Mouse (Mus musculus) forebrain, embryonic 16.5 days (tissue): ENCODE results near the gene Nav2. TPM values are rescaled to one million over a fixed set of nuclear protein-coding genes. Genes with fewer than 3 reads are reported as not detected.
A peak's percentile ranks its signal among the peaks of the same experiment; 100 is the strongest.

Experiments
- ATAC-seq: fragments of 200-750 bp; cut with Nextera tagmentation; 2 replicates; pipeline ENCODE4 v1.8.0; 2017; ENCODE audit warnings: mild to moderate bottlenecking, moderate library complexity
- H3K27ac ChIP-seq: fragments of 300-500 bp; sonication (generic); 2 replicates; pipeline ENCODE4 v1.5.1; 2014; ENCODE audit warnings: low read length, control low read depth
- H3K27me3 ChIP-seq: fragments of 300-500 bp; sonication (generic); replicated peaks from 2 replicates; pipeline ENCODE4 v1.6.1; 2014; ENCODE audit warnings: low read length; ENCODE audit not compliant: control insufficient read depth, insufficient read depth
- H3K36me3 ChIP-seq: fragments of 300-500 bp; sonication (generic); 2 replicates; pipeline ENCODE4 v1.6.1; 2014; ENCODE audit not compliant: control insufficient read depth, insufficient read depth
- H3K4me1 ChIP-seq: fragments of 300-500 bp; sonication (generic); replicated peaks from 2 replicates; pipeline ENCODE4 v1.6.1; 2014; ENCODE audit warnings: low read length; ENCODE audit not compliant: control insufficient read depth, insufficient read depth
- H3K4me2 ChIP-seq: fragments of 300-500 bp; sonication (generic); 2 replicates; pipeline ENCODE4 v1.6.1; 2014; ENCODE audit warnings: mild to moderate bottlenecking, low read length, control low read depth
- H3K4me3 ChIP-seq: fragments of 300-500 bp; sonication (generic); replicated peaks from 2 replicates; pipeline ENCODE4 v1.5.1; 2014; ENCODE audit warnings: mild to moderate bottlenecking, low read length, control low read depth
- H3K9ac ChIP-seq: fragments of 300-500 bp; sonication (generic); replicated peaks from 2 replicates; pipeline ENCODE4 v1.6.1; 2014; ENCODE audit warnings: low read depth, low read length, control low read depth
- H3K9me3 ChIP-seq: fragments of 300-500 bp; sonication (generic); 2 replicates; pipeline ENCODE4 v1.6.1; 2016; ENCODE audit warnings: low read length; ENCODE audit not compliant: control insufficient read depth
- WGBS: fragments of 180-500 bp; shearing (Covaris S2); extraction: QIAGEN DNeasy Blood & Tissue Kit; methylation state at CpG from one replicate; pipeline ENCODE4 v1.1.7; 2014; 5-methylcytosine and 5-hydroxymethylcytosine counted together
- polyA plus RNA-seq: library from polyadenylated mRNA; unstranded; fragments of >200 nt; fragmentation: Nextera tagmentation; extraction: Ambion mirVana; gene quantifications from 2 replicates; pipeline ENCODE4 v1.2.1, GENCODE M21; 2015

Gene Nav2
- polyA plus RNA-seq, 1 experiment from 2014 or later, result 35.2 TPM

DNA sequence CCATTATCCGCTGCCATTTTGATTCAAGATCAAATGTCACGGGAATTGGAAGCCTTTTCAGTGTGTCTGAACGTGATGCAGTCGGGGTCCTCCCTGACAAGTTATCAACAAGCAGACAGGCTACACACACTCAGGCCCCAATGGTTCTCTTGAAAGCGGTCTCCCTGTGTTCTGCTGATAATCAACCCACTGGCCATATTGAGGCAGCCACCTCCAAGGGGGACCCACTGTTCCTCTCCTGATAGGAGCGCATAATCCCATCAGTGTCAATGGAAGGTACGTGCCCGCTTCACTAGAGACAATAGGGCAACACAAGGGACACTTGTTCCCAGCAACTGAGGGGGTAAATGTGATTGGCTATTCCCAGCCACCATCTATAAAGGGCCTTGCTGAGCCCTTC lies 195.9 kb downstream of the Nav2 start:
- Histone ChIP-seq H3K4me3 (no peak overlapping the region), H3K36me3 (no peaks in the 10 kb centered on the region), H3K9ac (no peak overlapping the region), H3K4me1 (peaks cover 12% of the 10 kb centered on the region), H3K4me2 (no peak overlapping the region), H3K9me3 (no peaks in the 10 kb centered on the region), H3K27ac (no peak overlapping the region), H3K27me3 (no peaks in the 10 kb centered on the region)
- WGBS, result 9% methylated on average over 8 of the region's 8 CpGs
- ATAC-seq, result peak; percentile 72

GRCm38 (mm10) chr7:49104793-49105192 lies 196.3 kb downstream of the Nav2 start:
- no peak for ATAC-seq
- Histone ChIP-seq H3K4me3 (no peak overlapping the region), H3K27me3 (no peaks in the 10 kb centered on the region), H3K27ac (no peak overlapping the region), H3K4me1 (peaks cover 12% of the 10 kb centered on the region), H3K4me2 (no peak overlapping the region), H3K9ac (no peak overlapping the region), H3K9me3 (no peaks in the 10 kb centered on the region), H3K36me3 (no peaks in the 10 kb centered on the region)
- WGBS, result 8% methylated on average over 1 of the region's 1 CpGs

DNA sequence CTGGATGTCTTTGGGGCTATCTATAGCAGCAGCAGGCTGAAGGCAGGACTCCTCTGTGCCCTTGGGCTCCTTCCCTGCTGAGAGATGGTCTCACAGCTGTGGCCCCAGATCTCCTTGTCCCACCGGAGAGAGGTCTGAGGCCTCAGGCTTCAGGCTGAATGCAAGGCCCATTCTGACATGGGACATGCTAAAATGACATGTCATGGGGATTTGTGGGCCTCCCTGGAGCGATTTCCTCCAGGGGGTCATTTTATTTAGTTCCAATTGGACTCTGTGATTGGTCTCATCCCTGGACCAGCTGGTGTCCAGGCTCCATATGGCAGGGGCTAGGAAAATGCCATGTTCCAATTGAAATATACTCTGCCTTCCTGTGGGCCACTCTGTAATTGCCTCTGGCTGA lies 197.0 kb downstream of the Nav2 start:
- H3K4me2 ChIP-seq, result no peak overlapping the region
- 61% methylated on average over 2 of the region's 2 CpGs for WGBS
- H3K4me3 ChIP-seq, result no peak overlapping the region
- no peaks in the 10 kb centered on the region for H3K27me3 ChIP-seq
- ATAC-seq, result no peak
- no peaks in the 10 kb centered on the region for H3K36me3 ChIP-seq
- no peak overlapping the region for H3K9ac ChIP-seq
- no peaks in the 10 kb centered on the region for H3K9me3 ChIP-seq
- H3K27ac ChIP-seq, result no peak overlapping the region
- peaks cover 12% of the 10 kb centered on the region for H3K4me1 ChIP-seq

GRCm38 (mm10) chr7:49108076-49108475 lies 199.6 kb downstream of the Nav2 start:
- Histone ChIP-seq H3K9me3 (no peaks in the 10 kb centered on the region), H3K27me3 (no peaks in the 10 kb centered on the region), H3K4me3 (no peak overlapping the region), H3K9ac (no peak overlapping the region), H3K4me2 (no peak overlapping the region), H3K27ac (no peak overlapping the region), H3K4me1 (0 out of 2 replicates have a peak, but pooled peaks cover 4% of the 10 kb centered on the region), H3K36me3 (no peaks in the 10 kb centered on the region)
- WGBS, result 80% methylated on average over 5 of the region's 5 CpGs
- no peak for ATAC-seq

GRCm38 (mm10) chr7:49119016-49119415 lies 210.5 kb downstream of the Nav2 start:
- ATAC-seq, result no peak
- no peak overlapping the region for H3K4me3 ChIP-seq
- H3K4me2 ChIP-seq, result no peak overlapping the region
- H3K4me1 ChIP-seq, result peaks cover 24% of the 10 kb centered on the region
- no peaks in the 10 kb centered on the region for H3K9me3 ChIP-seq
- H3K27me3 ChIP-seq, result no peaks in the 10 kb centered on the region
- WGBS, result 65% methylated on average over 8 of the region's 8 CpGs
- H3K27ac ChIP-seq, result no peak overlapping the region; the same call in 1 of the 2 replicates
- no peak overlapping the region for H3K9ac ChIP-seq
- H3K36me3 ChIP-seq, result no peaks in the 10 kb centered on the region

- Histone ChIP-seq H3K36me3 (no peaks in the 10 kb centered on the region), H3K9ac (peak overlapping the region; percentile 49), H3K27me3 (no peaks in the 10 kb centered on the region), H3K4me1 (peaks cover 24% of the 10 kb centered on the region), H3K4me3 (peak overlapping the region; percentile 38), H3K9me3 (no peaks in the 10 kb centered on the region), H3K4me2 (peak overlapping the region; percentile 73), H3K27ac (peak overlapping the region; percentile 57)
- WGBS, result 7% methylated on average over 20 of the region's 20 CpGs
- ATAC-seq, result peak; percentile 55
Measured at GRCm38 (mm10) chr7:49119794-49120487, 211.4 kb downstream of the Nav2 start.

- Histone ChIP-seq H3K27me3 (no peaks in the 10 kb centered on the region), H3K9me3 (no peaks in the 10 kb centered on the region), H3K4me2 (peak overlapping the region; percentile 73), H3K36me3 (no peaks in the 10 kb centered on the region), H3K4me1 (peaks cover 24% of the 10 kb centered on the region), H3K27ac (peak overlapping the region; percentile 39), H3K9ac (peak overlapping the region; percentile 49; the same call in 1 of the 2 replicates), H3K4me3 (peak overlapping the region; percentile 38)
- WGBS, result 21% methylated on average over 6 of the region's 6 CpGs
- ATAC-seq, result peak; percentile 13
Measured at GRCm38 (mm10) chr7:49120488-49120864, 212.0 kb downstream of the Nav2 start.

GRCm38 (mm10) chr7:49120935-49121691 lies 212.6 kb downstream of the Nav2 start:
- Histone ChIP-seq H3K4me3 (no peak overlapping the region), H3K4me1 (peaks cover 24% of the 10 kb centered on the region), H3K9ac (peak overlapping the region; percentile 24; the same call in 1 of the 2 replicates), H3K27me3 (no peaks in the 10 kb centered on the region), H3K4me2 (peak overlapping the region; percentile 73), H3K27ac (peak overlapping the region; percentile 39; the same call in 1 of the 2 replicates), H3K36me3 (no peaks in the 10 kb centered on the region), H3K9me3 (no peaks in the 10 kb centered on the region)
- 32% methylated on average over 20 of the region's 20 CpGs for WGBS
- ATAC-seq, result peak; percentile 88

DNA sequence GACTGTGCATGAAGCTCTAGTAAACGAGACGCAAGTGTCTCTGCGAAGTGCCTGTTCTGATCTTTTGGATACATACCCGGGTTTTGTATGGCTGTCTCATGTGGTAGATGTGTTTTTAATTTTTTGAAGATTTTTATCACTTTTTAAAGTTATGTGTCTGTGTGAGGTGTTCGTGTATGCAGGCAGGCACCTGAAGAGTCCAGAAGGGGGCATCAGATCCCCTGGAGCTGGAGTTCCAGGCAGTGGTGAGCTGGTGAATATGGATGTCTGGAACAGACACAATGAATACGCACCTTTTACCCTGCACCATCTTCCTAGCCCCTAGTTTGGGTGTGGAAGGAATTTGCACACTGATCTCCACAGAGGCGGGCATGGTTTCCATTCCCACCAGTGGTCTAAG lies 214.0 kb downstream of the Nav2 start:
- H3K27ac ChIP-seq, result no peak overlapping the region
- peaks cover 24% of the 10 kb centered on the region for H3K4me1 ChIP-seq
- no peak for ATAC-seq
- H3K27me3 ChIP-seq, result 0 out of 2 replicates have a peak, but pooled peaks cover 2% of the 10 kb centered on the region
- H3K9me3 ChIP-seq, result no peaks in the 10 kb centered on the region
- H3K4me3 ChIP-seq, result no peak overlapping the region
- no peaks in the 10 kb centered on the region for H3K36me3 ChIP-seq
- WGBS, result 70% methylated on average over 7 of the region's 7 CpGs
- H3K9ac ChIP-seq, result no peak overlapping the region
- no peak overlapping the region for H3K4me2 ChIP-seq
